9 mouse cellular contexts compared by ENCODE assay signal in the genomic region with DNA sequence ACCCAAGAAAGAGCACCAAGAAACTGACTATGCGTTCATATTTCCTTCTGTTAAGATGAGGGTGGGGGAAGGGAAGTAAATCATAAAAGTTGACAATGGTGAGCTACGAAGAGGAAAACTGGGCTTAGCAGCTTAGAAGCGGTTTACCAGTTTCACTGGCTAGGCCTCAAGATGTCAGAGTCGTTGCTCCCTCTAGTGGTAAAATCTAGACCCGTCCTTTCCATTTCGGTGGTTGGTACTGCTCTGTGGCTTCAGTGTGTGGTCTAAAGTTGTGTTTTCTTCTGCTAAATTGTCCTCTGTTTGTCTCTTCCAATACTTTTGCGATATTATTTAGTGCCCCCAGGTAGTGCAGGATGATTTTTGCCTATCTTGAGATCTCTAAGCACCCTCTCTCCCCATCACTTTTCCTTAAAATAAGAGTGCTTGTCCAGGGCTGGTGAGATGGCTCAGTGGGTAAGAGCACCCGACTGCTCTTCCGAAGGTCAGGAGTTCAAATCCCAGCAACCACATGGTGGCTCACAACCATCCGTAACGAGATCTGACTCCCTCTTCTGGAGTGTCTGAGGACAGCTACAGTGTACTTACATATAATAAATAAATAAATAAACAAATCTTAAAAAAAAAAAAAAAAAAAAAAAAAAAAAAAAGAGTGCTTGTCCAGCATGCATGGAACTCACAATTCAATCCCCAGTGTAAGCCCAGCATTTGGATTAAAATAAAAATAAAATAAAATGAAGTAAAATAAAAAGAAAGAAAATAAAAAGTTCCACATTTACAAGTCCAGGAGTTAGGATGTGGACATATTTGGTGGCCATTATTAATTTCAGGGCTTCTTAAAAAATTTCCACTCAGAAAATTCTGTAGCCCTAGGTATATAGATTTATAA. TPM values are rescaled to one million over a fixed set of nuclear protein-coding genes. Genes with fewer than 3 reads are reported as not detected.
DNase-seq lines count a peak whose midpoint lies in the region; ATAC-seq and TF ChIP-seq lines count a peak whose summit lies in the region.
"Had no signal": no experiment of that assay in that cellular context is flagged by ENCODE, and none has a peak within 500 bp of the region (broad histone marks: within the 10 kb centered on the region; RNA-seq: fewer than 3 reads in every experiment).

No protein-coding gene starts in this region.

- H3K4me3 ChIP-seq in cortical plate, adult 2 months (ENCODE audit: insufficient read depth, low read length) = no peak overlapping the region
- H3K4me3 ChIP-seq in limb, embryonic 10.5 days = no peak overlapping the region
- H3K4me3 ChIP-seq in midbrain, embryonic 14.5 days (replicated peaks; ENCODE audit: low read depth, low read length) = no peak overlapping the region

- peak; percentile 59 to 60 for DNase-seq in left cerebral cortex, postnatal 14 days (ENCODE audit: low spot score in 2 of 2)
- no peak for DNase-seq in left cerebral cortex, postnatal 36 days (ENCODE audit: low spot score in 2 of 2)
- peak; percentile 91 for DNase-seq in NIH3T3 (ENCODE audit: low read depth)
- DNase-seq in heart, postnatal 14 days = peak; percentile 4 to 43
- DNase-seq in limb, embryonic 10.5 days (ENCODE audit: low spot score) = peak; percentile 54
- DNase-seq in midbrain, embryonic 14.5 days = peak; percentile 93
- DNase-seq in urinary bladder, postnatal 4 days (ENCODE audit: low spot score in 2 of 2) = no peak

- no peaks in the 10 kb centered on the region for H3K36me3 ChIP-seq in limb, embryonic 10.5 days
- H3K36me3 ChIP-seq in midbrain, embryonic 14.5 days (ENCODE audit: control insufficient read depth, insufficient read depth, low read length) = no peaks in the 10 kb centered on the region

- H3K4me2 ChIP-seq in midbrain, embryonic 14.5 days (ENCODE audit: low read length) = no peak overlapping the region

- 27% methylated on average over 11 of the region's 11 CpGs for WGBS in limb, embryonic 10.5 days
- WGBS in midbrain, embryonic 14.5 days = 24% methylated on average over 9 of the region's 11 CpGs

- no peak overlapping the region for H3K27ac ChIP-seq in cortical plate, adult 2 months (ENCODE audit: insufficient read depth, low read length)
- H3K27ac ChIP-seq in limb, embryonic 10.5 days = 0 out of 2 replicates have a peak overlapping the region, but pooled peaks have one; percentile 5
- 0 out of 2 replicates have a peak overlapping the region, but pooled peaks have one; percentile 32 for H3K27ac ChIP-seq in midbrain, embryonic 14.5 days (replicated peaks; ENCODE audit: low read depth, low read length)

- TF ChIP-seq CTCF in cortical plate, adult 2 months (IDR thresholded peaks at IDR 0.05; ENCODE audit: extremely low read depth, insufficient read depth, low read length) = peak; percentile 75

- H3K4me1 ChIP-seq in cortical plate, adult 2 months (ENCODE audit: control insufficient read depth, insufficient read depth, low read length) = no peaks in the 10 kb centered on the region
- no peaks in the 10 kb centered on the region for H3K4me1 ChIP-seq in limb, embryonic 10.5 days
- no peaks in the 10 kb centered on the region for H3K4me1 ChIP-seq in midbrain, embryonic 14.5 days (ENCODE audit: control insufficient read depth, insufficient read depth, low read length)

- no peak for TF ChIP-seq POLR2A in cortical plate, adult 2 months (IDR thresholded peaks at IDR 0.05; ENCODE audit: extremely low read depth, insufficient read depth, low read length)

- H3K9me3 ChIP-seq in limb, embryonic 10.5 days (replicated peaks) = no peaks in the 10 kb centered on the region
- no peaks in the 10 kb centered on the region for H3K9me3 ChIP-seq in midbrain, embryonic 14.5 days (ENCODE audit: control insufficient read depth, low read length)

- H3K9ac ChIP-seq in midbrain, embryonic 14.5 days (replicated peaks; ENCODE audit: low read length) = no peak overlapping the region

- intact Hi-C loops in left cerebral cortex, postnatal 14 days (cut with DNase I) = no loop called here
- intact Hi-C loops in left cerebral cortex, postnatal 36 days (cut with DNase I) = no loop called here
- intact Hi-C loops in heart, postnatal 14 days (cut with DNase I) = no loop called here

- no peak for ATAC-seq in midbrain, embryonic 14.5 days (ENCODE audit: low FRiP score, low TSS enrichment)

- H3K27me3 ChIP-seq in limb, embryonic 10.5 days (ENCODE audit: low read depth, poor library complexity, severe bottlenecking) = no peaks in the 10 kb centered on the region
- H3K27me3 ChIP-seq in midbrain, embryonic 14.5 days (ENCODE audit: control insufficient read depth, insufficient read depth, low read length) = no peaks in the 10 kb centered on the region

RNA-seq across cellular contexts. Expression of gene Zfp287, which starts 38.2 kb away (rescaled TPM):
- 10 to 100 TPM; 15.8 to 16.7 TPM for total RNA-seq in left cerebral cortex, postnatal 14 days (2021)
- total RNA-seq in left cerebral cortex, postnatal 36 days (2021) = 10 to 100 TPM; 14.0 to 19.1 TPM
- polyA plus RNA-seq in cortical plate, adult 2 months (2012; rRNA removed) = 13.2 and 13.6 TPM in 2 replicates
- total RNA-seq in heart, postnatal 14 days (2021) = 1 to 10 TPM; 2.8 to 3.0 TPM
- polyA plus RNA-seq in limb, embryonic 10.5 days (2016; fragmentation: Nextera tagmentation; extraction: Ambion mirVana) = 11.8 and 15.7 TPM in 2 replicates
- 18.9 and 25.2 TPM in 2 replicates for polyA plus RNA-seq in midbrain, embryonic 14.5 days (2014; fragmentation: Nextera tagmentation; extraction: Ambion mirVana)

RNA-seq across cellular contexts. Expression of gene Mmgt2, which starts 45.1 kb away (rescaled TPM):
- total RNA-seq in left cerebral cortex, postnatal 14 days (2021) = 10 to 100 TPM; 23.4 to 24.2 TPM
- 10 to 100 TPM; 20.2 to 27.0 TPM for total RNA-seq in left cerebral cortex, postnatal 36 days (2021)
- polyA plus RNA-seq in cortical plate, adult 2 months (2012; rRNA removed) = 36.2 and 39.3 TPM in 2 replicates
- total RNA-seq in heart, postnatal 14 days (2021) = 10 to 100 TPM in 1 of 2 experiments, 1 to 10 TPM in 1; 10.0 to 10.3 TPM
- 45.5 and 52.5 TPM in 2 replicates for polyA plus RNA-seq in limb, embryonic 10.5 days (2016; fragmentation: Nextera tagmentation; extraction: Ambion mirVana)
- 21.6 TPM in 2 replicates for polyA plus RNA-seq in midbrain, embryonic 14.5 days (2014; fragmentation: Nextera tagmentation; extraction: Ambion mirVana)

RNA-seq across cellular contexts. Expression of gene Lrrc75a, which starts 45.2 kb away (rescaled TPM):
- 10 to 100 TPM; 16.4 to 16.8 TPM for total RNA-seq in left cerebral cortex, postnatal 14 days (2021)
- 10 to 100 TPM; 18.7 to 21.8 TPM for total RNA-seq in left cerebral cortex, postnatal 36 days (2021)
- polyA plus RNA-seq in cortical plate, adult 2 months (2012; rRNA removed) = 19.7 and 22.1 TPM in 2 replicates
- 1 to 10 TPM; 6.3 to 7.9 TPM for total RNA-seq in heart, postnatal 14 days (2021)
- polyA plus RNA-seq in limb, embryonic 10.5 days (2016; fragmentation: Nextera tagmentation; extraction: Ambion mirVana) = 15.7 and 17.3 TPM in 2 replicates
- polyA plus RNA-seq in midbrain, embryonic 14.5 days (2014; fragmentation: Nextera tagmentation; extraction: Ambion mirVana) = 11.1 and 13.1 TPM in 2 replicates

RNA-seq across cellular contexts. Expression of gene Gm10428, which starts 59.4 kb away (rescaled TPM):
- not detected for total RNA-seq in left cerebral cortex, postnatal 14 days (2021)
- total RNA-seq in left cerebral cortex, postnatal 36 days (2021) = not detected
- not detected in 2 replicates for polyA plus RNA-seq in cortical plate, adult 2 months (2012; rRNA removed)
- not detected for total RNA-seq in heart, postnatal 14 days (2021)
- not detected in 2 replicates for polyA plus RNA-seq in limb, embryonic 10.5 days (2016; fragmentation: Nextera tagmentation; extraction: Ambion mirVana)
- polyA plus RNA-seq in midbrain, embryonic 14.5 days (2014; fragmentation: Nextera tagmentation; extraction: Ambion mirVana) = not detected in 2 replicates
- total RNA-seq: gastrocnemius, postnatal 4 days had no signal

Comparison
In these comparisons a context has a peak if more than half of its experiments do, and no peak if none do; other contexts are left out.
1. DNase-seq: peak in left cerebral cortex, postnatal 14 days (2 of 2), NIH3T3 (single experiment), heart, postnatal 14 days (2 of 2), limb, embryonic 10.5 days (single experiment) and midbrain, embryonic 14.5 days (single experiment); none in left cerebral cortex, postnatal 36 days (0 of 2) and urinary bladder, postnatal 4 days (0 of 2).